Mouse (Mus musculus) c-Kit-positive CD71-positive TER-119-positive erythroid progenitor cells, embryonic 14.5 days (primary cell): ENCODE measurements around the gene Ifna6.

Experiments
- DNase-seq: peaks from one replicate; pipeline ENCODE4 v3.0.0-alpha.2; 2013; ENCODE audit warnings: low spot score

The Ifna6 gene

GRCm38 (mm10) chr4:88845334-88845733 lies 18.1 kb downstream of the Ifna6 start:
- no peak for DNase-seq

- DNase-seq = no peak
Observed at GRCm38 (mm10) chr4:88849698-88850097, 22.5 kb downstream of the Ifna6 start, which contains the start of gene Ifna1. TSS of gene Ifna1 (plus strand) at chr4:88850087.

GRCm38 (mm10) chr4:88851026-88851763 lies 24.0 kb downstream of the Ifna6 start:
- no peak for DNase-seq

DNA sequence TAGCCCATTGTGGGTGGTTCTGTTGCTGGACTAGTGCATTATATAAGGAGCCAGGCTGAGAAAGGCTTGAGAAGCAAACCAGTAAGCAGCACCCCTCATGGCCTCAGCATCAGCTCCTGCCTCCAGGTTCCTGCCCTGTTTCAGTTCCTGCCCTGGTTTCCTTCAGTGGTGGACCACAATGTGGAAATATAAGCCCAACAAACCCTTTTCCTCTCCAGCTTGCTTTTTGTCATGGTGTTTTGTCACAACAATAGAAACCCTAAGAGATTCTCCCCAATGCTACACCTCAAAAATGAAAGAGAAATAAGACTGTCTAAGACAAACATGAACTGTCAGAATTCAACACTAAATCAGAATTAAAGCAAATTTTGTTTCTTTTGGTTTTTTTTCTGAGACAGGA lies 32.0 kb downstream of the Ifna6 start:
- no peak for DNase-seq

DNA sequence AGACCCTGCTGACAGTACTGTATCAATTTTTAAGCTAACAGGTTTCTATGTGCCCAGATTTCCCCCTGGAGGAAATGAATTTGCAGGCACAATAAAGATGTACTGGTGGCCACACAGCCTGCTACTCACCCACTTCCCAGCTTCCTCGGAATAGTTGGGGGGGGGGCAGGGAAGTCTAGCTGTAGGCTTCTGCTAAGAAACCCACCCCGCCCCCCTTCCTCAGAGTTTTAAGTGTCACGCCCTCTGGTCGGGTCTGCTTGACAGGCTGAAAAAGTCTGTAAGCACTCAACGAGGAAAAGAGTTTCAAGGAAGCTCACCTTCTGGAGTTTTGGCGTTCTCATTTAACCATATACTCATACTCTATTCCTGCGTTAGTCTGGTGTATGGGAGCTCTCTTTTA lies 36.1 kb downstream of the Ifna6 start:
- no peak for DNase-seq

- no peak for DNase-seq
Observed at GRCm38 (mm10) chr4:88864599-88864998, 37.4 kb downstream of the Ifna6 start.

DNA sequence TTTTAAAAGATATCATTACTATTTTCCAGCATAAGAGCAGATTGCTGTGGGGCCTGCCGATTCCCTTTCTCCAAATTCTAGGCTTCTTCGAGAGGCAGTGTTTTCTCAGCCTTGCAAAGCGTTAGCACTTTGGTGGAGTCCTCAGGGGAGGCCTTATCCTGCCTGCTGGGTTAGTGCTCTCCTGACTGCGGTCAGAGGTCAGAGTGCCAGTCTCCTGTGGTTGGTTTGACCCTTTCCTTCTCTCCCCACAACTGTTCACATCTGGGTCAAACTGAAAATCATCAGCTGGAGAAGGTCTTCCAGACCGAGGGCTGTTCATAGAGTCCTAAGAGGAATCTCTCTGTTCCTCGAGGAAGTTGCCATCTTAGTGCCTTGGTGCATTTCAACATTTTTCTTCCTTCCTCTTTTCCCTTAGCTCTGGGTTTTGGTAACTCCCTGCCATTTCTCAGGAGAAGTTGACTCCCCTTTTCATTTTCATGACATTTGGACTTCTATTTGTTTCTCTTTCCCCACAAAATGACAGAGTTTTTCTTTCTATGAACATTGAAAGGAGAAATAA lies 37.9 kb downstream of the Ifna6 start:
- DNase-seq = no peak

DNA sequence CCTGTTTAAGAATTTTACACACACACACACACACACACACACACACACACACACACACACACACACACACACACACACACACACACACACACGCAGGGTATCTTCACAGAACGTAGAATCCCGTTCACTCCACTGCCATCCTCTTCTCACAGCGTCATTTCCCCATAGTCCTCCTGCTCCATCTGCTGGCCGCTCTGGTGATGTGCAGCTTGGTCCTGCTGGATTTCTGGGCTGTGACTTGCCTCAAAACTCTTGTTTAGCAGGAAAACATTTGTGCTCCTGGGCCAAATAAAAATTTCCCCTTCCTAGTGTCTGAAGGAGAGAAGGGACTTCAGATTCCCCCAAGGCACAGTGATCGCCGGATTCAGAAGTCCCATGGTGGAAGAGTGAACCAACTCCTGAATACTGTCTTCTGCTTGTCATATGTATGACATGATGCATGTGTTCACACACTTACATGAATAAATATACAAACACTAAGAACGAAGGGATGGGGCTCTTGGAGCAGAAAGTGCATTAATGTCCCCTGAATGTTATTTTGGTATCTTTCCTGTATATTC lies 40.2 kb downstream of the Ifna6 start:
- peak; percentile 74 for DNase-seq

DNA sequence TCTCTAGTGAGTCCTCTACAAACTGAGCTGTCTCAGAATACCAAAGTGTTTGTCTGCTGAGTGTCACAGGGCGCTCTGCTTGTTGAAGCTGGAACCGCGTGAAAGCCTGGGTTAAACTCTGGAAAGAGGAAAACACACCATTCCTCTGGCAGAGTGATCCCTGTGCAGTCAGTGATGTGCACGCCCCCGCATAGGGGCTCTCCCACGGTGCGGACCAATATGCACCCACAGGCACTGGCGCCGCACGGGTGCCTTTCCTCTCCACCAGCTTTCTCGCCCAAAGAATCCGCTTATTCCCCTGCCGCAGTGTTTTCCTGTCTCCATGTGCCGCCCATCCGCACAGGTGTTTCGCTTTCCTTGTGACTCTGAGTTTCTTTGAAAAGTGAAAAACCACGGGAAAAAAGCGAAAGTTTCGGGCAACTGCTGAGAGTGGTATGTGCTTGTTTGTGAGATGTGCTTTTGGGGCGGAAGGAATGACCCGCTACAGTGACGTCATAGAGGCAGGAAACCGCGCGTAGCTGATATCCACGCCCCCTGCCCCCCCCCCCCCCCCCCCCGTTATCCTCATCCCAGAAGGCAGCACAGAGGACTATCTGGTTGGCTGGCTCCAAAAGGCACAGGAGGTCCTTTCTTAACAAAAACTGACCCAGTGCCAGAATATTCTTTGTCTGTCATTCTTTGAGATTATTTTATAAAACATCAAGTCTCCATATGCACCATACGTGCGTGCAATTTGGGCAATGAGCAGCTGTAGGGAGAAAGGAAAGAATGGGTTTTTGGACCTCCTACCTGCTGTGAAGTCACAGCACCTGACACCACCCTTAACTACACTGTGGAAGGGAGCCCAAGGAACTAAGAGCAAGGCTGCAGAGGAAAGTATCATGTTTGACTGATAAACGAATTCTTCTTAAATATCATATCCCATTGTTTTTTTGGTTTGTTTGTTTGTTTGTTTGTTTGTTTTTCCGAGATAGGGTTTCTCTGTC lies 41.0 kb downstream of the Ifna6 start:
- peak; percentile 66 for DNase-seq

- DNase-seq = peak; percentile 63
Observed at GRCm38 (mm10) chr4:88872691-88873090, 45.5 kb downstream of the Ifna6 start.

GRCm38 (mm10) chr4:88875435-88876095 lies 48.3 kb downstream of the Ifna6 start:
- peak; percentile 48 for DNase-seq

DNA sequence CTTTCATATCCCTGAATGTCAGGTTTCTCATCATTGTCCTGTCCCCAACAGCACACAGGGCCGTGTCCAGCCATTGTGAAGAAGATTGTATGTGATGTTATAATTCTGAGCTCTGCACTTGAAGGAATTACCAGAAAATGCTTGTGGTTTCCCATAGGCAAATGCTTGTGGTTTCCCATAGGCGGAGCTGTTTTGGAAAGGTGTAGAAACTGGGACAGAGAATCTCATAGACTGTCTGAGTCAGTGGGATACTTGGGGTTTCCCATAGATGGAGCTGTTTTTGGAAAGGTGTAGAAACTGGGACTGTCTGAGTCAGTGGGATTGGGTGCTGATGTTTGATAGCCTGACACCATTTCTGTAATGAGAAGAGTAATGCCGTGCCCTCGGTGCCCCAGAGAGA lies 49.3 kb downstream of the Ifna6 start:
- no peak for DNase-seq
